Mouse (Mus musculus) megakaryocyte, embryonic 14.5 days (primary cell): ENCODE results near the gene Mrpl42.

Experiments
- FLI1 ChIP-seq: IDR thresholded peaks from 2 replicates; pipeline ENCODE4 v1.6.1; 2012; ENCODE audit warnings: low read length, inconsistent platforms, mixed read lengths
- GATA1 ChIP-seq: IDR thresholded peaks from 3 replicates; pipeline ENCODE4 v1.6.1; 2012; ENCODE audit warnings: mixed read lengths, low read length, inconsistent platforms, borderline replicate concordance

DNA sequence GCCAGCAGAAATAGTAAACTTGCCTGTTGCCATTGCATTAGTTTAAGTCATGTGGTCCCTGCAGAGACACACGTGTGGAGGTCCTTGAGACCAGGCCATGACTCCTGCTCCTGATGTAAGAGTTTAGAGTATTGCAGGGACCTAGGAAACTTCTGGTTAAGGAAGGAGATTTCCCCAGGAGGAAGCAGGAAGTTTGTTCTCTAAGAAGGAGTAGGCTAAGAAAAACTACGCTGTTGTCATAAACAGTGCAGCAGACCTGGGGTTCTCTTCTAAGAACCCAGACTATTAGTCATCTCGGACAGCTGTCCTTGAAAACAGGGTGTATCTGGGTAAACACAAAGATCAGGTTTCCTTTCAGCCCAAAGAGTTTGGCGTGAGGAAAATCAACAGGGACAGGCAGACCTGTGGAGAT, 36.2 kb downstream of the Mrpl42 start:
- TF ChIP-seq GATA1 (no peak), FLI1 (no peak)
